Mouse (Mus musculus) lung, postnatal 14 days (tissue): Measurements from ENCODE around the gene Cep295.
"Not testable (repeated sequence)": the region's sequence is repeated elsewhere in the genome, so short reads cannot be mapped to it uniquely, and the experiment has no call there.

ENCODE experiments used
- DNase-seq: peaks from one replicate; pipeline ENCODE4 v3.0.0; 2021

The Cep295 gene

DNA sequence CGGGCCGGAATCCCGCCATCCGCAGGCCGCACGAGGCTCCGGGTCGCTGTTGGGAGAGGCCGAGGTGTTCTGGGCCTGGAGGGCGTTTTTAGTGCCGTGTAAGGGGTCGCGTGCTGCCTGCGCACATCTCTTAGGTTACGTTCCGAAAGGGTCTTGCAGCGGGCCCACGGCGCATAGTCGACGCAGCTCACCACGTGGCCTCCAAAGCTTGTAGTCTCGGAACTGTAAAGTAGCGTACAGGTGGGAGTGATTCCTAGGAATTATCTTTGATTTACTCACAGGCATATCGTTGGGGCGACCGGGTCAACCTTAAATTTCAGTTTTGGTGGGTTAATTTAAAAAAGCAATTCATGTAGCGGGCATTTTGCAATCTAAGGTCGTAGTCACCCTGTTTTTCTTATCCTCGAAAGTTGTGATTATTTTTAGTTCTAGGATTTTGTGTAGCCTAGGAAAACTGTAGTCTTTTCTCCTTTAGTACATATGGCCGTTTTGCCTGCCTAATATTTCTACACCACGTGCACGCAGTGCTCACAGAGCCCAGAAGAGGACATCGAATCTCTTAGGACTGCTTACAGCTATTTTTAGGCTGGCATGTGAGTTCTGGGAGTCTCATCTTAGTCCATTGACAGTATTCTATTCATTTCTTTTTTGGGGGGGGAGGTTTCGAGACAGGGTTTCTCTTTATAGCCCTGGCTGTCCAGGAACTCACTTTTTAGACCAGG lies 51.0 kb downstream of the Cep295 start, which contains the start of gene 4931406C07Rik:
4931406C07Rik (minus strand) TSS at position 51 of the 722 bp plus-strand sequence.
- no peak for DNase-seq

DNA sequence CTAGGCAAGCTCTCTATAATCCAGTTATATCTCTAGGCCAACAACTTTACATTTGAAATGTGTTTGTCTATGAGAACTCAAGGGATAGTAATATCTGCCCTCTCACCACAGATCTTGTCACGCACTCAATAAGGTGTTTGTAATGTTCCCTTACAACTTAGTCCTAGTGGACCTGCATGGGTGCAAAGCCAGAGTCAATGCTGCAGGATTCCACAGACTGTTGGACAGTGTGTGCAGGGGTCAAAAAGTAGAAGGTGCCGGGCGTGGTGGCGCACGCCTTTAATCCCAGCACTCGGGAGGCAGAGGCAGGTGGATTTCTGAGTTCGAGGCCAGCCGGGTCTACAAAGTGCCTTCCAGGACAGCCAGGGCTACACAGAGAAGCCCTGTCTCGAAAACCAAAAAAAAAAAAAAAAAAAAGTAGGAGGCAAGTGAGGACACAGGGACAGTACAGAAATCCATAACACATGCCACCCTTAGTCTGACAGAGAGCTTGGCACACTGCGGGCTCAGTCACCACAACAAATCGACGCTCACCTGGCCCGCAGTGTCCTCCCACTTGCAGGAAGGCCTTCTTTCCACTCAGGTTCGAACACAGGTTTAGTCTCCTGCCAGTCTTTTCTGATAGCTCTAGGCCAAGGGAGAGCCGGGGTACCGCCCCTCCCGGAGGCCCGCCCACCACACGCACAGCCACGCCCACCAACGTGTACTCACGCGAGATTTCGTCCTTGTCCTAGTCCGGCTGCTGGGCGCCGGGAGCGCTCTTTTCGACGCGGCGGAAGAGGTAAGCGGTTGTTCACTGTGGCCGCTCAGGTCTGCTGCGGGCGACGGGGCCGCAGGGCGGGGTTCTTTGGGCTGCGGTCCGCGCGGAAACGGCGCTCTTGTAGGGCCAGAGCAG lies 51.8 kb downstream of the Cep295 start, which contains the start of gene Taf1d:
Taf1d (plus strand) TSS at position 712 of the 895 bp plus-strand sequence.
- DNase-seq, result peak; percentile 99

DNA sequence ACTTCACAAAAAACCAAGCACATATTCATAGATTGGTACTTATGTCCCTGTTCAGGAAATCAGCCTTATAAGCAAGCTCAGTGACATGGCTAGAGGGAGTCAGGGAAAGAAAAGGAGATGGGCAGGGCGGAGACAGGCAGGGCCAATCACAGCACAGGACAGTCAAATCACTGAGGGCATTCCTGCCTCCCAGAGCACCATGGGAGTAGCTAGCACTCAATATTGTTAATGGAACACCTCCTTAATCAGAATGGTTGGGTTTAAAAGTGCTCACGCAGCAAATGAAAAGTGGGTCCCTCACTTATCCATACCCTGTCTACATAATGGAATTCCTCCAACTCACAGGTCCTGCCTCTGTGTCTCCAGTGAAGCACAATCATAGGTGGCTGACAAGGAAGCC lies 54.7 kb downstream of the Cep295 start:
- no peak for DNase-seq

DNA sequence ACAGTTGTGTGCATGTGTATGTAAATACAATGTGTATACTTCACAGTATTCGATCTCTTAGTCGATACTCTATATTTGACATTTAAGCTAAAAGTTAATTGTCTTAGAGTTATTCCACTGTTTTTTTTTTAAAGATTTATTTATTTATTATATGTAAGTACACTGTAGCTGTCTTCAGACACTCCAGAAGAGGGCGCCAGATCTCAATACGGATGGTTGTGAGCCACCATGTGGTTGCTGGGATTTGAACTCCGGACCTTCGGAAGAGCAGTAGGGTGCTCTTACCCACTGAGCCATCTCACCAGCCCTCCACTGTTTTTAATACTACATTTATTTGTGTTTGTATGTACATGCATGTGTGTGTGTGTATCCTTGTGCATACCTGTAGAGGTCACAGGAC lies 55.6 kb downstream of the Cep295 start:
- DNase-seq, result not testable (repeated sequence)

DNA sequence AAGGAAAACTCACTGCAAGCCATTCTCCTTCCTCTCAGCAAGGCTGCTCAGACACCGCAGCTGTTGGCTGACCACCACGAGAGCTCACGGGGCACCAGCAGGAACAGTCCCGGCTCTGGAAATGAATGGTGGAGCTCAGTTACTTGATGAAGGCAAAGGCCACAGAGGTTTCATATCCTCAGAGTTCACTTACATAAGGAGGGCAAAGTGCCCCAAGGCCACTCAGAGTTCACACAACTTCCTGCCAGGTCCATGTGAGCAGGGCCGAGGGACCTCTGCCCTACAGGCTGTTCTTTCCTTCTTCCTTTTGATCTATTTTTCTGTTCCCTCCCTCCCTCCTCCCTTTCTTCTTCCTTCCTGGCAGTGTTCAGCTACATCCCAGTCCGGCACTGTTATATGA lies 56.2 kb downstream of the Cep295 start:
- peak; percentile 39 for DNase-seq

DNA sequence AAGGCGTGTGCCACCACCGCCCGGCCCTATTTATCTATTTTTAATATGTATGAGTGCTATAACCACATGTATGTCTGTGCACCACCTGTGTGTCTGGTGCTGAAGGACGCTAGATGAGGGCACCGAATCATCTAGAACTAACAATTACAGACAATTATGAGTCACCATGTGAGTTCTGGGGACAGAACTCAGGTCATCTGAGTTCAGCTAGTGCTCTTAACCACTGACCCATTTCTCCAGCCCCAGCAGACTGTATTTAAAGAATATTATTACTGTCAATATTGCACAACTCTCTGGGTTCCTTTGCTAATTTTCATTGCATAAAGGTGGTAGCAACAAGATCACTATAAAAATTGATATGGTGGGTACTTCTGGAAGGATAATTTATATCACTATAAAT lies 57.5 kb downstream of the Cep295 start:
- DNase-seq, result no peak

DNA sequence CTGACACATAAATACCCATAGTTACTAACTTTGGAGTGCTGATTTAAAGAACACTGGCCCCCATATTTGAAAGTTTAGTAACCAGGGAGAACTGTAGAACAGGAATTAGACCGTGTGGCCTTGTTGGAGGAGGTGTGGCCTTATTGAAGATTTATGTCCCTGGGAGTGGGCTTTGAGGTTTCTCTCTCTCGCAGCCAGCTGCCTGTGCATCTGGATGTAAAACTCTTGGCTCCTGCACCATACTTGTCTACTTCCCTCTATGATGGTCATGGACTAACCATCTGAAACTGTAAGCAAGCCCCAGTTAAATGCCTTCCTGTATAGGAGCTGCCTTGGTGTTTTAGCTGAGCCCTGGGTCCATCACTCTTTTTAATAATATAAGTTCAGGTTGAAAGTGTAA lies 59.1 kb downstream of the Cep295 start:
- DNase-seq, result no peak

DNA sequence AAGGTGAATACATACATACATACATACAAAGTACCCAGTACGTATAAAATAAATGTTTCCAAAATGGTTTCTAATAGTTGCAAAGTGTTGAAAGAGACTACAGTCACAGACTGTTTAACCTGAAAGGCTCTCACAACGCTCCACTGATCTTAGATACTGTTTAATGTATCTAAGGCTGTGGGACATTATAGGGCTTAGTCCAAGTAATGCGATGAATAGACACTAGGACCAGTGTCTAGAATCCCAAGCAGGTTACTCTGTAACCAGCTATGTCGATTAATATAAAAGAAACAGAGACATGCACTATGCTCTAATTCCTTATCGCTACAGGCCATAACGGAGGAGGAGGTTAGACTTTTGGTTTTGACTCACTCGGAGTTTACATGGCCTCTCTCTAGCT lies 60.5 kb downstream of the Cep295 start:
- DNase-seq, result no peak

DNA sequence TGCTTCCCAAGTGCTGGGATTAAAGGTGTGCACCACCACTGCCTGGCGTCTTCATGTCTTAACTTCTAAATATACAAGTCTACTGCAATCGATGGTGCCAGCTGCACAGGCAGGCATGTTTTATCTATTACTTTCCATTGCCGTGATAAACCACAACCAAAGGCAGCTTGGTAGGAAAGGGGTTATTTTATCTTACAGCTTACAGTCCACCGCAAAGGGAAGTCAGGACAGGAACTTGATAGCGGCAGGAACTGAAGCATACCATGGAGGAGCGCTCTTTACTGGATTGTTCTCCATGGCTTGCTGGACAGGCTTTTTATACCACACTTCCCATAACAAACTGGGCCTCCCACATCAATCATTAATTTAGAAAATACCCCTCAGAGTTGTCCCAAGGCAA lies 68.3 kb downstream of the Cep295 start:
- no peak for DNase-seq

DNA sequence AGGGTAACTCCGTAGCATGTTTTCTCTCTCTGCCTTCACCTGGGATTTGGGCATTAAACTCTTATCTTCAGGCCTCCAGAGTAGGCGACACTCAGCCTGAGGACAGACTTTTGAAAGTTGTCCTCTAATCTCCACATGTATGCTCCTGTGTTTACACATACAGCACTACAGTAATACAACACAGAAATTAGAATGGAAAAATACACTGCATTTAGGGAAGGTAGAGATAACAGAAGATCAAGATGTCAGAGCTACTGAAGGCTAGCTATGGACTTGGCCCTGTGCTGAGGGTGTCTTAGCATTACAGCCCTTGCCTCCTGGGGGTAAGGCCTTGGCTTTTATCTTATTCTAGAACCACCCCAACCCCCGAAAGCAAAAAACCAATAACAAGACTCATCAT lies 69.2 kb downstream of the Cep295 start:
- no peak for DNase-seq

DNA sequence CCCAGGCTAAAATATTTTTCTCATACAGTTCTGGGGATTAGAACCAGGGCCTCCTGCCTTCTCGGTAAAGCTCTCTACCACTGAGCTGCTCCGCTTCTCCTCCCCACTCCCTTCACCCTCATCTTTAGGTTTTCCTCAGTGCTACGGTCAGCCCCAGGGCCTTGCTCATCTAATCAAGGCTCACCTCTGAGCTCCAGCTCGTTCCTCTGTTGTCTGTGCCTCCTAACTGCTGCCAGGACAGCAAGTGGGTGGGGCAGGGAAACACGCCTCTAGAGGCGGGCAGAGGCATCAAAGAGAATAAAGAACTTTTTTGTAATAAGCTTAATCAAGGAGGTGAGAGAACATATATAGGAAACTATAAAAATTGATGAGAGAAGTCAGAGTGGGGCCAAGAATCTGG lies 69.7 kb downstream of the Cep295 start:
- no peak for DNase-seq

DNA sequence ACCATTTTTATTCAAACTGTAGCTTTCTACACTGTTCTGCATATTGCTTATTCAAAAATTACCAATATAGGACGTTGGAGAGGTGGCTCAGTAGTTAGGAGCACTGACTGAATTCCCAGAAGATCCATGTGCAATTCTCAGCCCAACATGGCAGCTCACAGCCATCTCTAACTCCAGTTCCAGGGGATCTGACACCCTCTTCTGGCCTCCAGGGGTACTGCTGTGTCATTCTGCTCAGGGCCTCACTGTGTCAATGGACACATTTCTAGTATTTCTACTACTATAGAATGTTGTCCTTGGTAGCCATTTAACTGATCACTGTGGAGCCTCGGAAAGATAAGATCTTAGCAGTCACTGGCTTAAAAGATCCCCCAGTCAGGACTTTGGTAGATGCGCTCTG lies 72.1 kb downstream of the Cep295 start:
- no peak for DNase-seq

DNA sequence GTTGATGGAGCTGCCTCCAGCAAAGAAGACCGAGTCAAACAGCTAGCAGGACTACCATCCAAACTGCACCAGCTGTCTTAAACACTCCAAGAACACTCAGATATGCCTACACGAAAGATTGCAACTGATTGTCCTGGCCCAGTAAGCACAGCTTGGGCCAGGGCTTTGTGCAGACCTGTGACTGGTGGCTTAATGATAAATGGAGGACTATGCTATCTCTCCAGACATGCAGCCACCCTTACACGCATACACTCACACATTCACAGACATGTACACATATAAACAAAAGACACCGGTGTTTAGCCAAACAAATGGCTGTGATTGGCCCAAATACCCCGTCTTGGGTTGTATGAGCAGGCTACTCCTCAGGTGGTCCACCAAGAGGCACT lies 77.1 kb downstream of the Cep295 start:
- no peak for DNase-seq

DNA sequence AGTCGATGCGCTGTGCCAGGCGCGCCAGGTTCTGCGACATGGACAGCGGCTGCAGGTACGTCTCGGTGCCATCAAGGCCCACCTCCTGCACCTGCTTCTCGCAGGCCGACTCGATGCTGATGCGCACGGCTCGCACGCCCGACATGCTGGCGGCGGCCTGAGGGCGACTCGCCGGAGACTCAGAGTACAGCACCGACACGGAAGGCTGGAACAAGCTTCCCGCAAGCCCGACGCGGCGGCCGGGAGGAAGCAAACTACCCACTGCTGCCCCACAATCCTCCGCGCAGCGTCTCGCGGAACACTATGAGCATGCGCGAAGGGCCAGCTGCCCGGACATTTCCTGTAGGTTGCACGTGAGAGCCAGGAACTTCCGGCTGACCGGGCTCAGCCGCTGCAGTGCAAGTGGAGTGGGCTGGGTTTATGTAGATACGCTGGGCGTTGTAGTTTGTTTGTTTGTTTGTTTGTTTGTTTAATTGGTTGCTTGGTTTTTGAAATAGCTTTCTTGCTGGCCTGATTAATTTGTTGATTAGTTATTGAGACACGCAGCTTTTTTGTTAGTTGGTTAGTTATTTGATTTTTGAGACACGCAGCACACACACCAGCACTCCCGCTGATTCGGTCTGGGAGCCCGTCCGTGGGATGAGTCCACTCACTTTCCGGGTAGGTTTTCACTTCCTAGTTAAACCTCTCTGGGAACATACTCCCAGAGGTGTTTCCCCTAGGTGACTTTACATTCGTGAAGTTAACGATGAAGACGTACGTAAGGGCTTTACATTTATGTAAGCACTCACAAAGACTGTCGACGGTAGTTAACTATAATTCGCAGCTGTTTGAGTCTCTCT lies 77.7 kb downstream of the Cep295 start, which contains the start of gene Med17:
Med17 (minus strand) TSS at position 283 of the 842 bp plus-strand sequence.
- peak; percentile 95 for DNase-seq

DNA sequence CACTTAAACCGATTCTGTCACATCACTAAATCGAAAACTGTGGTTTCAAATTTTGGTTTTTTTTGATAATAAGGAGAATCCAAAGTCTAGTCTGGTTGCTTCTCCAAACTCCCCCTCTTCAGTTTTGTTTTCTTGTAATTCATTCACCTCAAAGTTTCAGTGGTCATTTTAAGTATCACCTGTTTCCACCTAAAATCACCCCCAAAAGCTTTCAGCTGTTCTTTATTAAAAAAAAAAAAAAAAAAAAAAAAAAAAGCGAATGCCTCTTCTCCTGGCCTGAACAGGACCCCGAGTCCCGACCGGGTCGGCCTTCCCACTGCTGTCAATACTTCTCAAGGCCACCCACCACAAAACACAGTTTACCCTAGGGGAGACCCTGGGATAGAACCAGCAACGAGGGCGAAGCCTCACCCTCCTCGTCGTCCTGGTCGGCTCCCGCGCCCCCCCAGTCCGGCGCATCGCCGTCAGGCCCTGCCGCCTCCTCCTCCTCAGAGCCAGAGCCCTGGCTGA lies 78.4 kb downstream of the Cep295 start:
- no peak for DNase-seq

DNA sequence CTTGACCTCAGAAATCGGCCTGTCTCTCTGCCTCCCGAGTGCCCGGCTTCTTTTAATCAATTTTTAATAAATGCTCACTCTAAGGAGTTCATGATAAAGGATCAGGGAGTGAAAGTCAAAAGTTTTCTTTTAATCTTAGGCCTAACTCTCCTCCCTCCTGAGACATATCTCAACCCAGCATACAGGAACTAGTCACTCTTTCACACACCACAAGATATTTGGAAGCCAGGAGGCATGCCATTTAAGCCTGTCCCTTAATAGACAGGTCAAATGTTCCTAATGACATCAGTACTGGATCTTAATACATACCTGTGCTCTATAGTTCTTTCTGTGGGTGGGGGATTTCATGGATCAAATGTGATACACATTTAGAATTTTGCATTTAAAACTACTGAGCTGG lies 79.2 kb downstream of the Cep295 start:
- DNase-seq, result no peak

DNA sequence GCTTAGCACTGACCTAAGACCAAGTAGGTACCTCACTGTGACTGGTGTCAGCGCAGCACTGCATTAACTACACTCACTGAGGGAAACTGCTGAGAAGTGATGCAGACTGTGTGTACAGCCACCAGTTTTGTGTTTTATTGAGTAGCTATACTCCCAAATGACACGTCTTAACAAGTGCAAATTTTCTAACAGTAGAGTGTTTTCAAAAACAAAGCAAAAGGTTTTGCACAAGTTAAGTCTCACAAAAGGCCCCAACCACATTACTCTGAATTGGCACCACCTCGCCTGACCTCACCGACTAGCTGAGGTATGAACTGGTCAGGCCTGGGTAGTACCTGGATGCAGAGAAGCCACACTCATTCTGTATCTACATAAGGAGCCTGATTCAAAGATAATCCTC lies 80.7 kb downstream of the Cep295 start:
- DNase-seq, result no peak

DNA sequence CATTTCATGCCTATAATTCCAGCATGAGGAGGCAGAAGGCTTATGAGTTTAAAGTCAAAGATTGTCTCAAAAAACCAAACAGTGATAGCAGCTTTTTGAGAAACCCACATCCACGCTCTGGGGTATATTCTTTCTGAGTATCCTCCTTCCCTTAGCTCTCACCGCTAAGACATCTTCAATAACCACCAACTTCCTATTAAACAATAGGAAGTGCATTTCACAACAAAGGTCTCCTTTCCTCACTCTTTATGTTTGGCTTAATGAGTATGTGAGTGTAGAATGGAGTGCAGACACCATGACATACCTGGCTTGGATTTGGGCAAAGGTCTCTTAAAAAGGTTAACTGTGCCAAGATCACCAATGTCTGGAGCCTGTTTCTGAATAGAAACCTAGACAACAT lies 83.6 kb downstream of the Cep295 start:
- no peak for DNase-seq
